Mouse (Mus musculus): Measurements from ENCODE around the gene Btg1. TPM values are rescaled to one million over a fixed set of nuclear protein-coding genes. Genes with fewer than 3 reads are reported as not detected.

Gene Btg1
- polyA plus RNA-seq, 1 experiment = 35.5 TPM

DNA sequence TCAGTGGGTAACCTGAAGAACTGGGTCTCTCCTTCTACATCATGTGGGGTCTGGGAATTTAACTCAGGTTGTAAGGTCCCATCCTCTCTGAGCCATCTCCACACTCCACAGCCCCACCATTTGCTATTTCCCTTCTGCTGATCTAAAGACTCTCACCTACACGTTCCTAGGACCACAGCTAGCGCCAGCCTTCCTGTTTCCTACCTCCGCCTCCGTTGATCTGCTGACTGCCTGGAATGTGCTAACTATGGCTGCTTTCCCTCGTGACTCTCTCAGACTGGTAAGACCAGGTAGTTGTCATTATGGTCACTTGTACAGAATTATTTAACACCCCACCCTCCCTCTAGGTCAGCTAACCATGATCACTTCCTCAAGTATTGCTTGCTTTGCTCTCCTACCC is 13.3 kb downstream of the Btg1 start:
- TF ChIP-seq POLR2A (IDR thresholded peaks at IDR 0.05; ENCODE audit: low read depth, low read length) (no peak), CTCF (conservative IDR thresholded peaks at IDR 0.05; ENCODE audit: insufficient read depth, insufficient read length, low read depth, low read length) (no peak)
- no peaks in the 10 kb centered on the region for H3K27me3 ChIP-seq (replicated peaks; ENCODE audit: control insufficient read depth, insufficient read depth, low read length)
- H3K36me3 ChIP-seq (ENCODE audit: control insufficient read depth, insufficient read depth, low read length) = no peaks in the 10 kb centered on the region
- DNase-seq = no peak
- WGBS = 53% methylated on average over 5 of the region's 5 CpGs
- H3K27ac ChIP-seq (ENCODE audit: insufficient read depth, low read depth, low read length) = peak overlapping the region; percentile 36; the same call in 1 of the 2 replicates
- H3K4me3 ChIP-seq (ENCODE audit: insufficient read depth, low read depth, low read length) = no peak overlapping the region
- peaks cover 17% of the 10 kb centered on the region; the same call in 1 of the 2 replicates for H3K4me1 ChIP-seq (ENCODE audit: control insufficient read depth, insufficient read depth, low read length)

GRCm38 (mm10) chr10:96631066-96631711 is 14.4 kb downstream of the Btg1 start:
- Histone ChIP-seq H3K27ac (ENCODE audit: insufficient read depth, low read depth, low read length) (no peak overlapping the region), H3K36me3 (ENCODE audit: control insufficient read depth, insufficient read depth, low read length) (no peaks in the 10 kb centered on the region), H3K4me3 (ENCODE audit: insufficient read depth, low read depth, low read length) (no peak overlapping the region), H3K4me1 (ENCODE audit: control insufficient read depth, insufficient read depth, low read length) (peaks cover 14% of the 10 kb centered on the region; the same call in 1 of the 2 replicates), H3K27me3 (replicated peaks; ENCODE audit: control insufficient read depth, insufficient read depth, low read length) (no peaks in the 10 kb centered on the region)
- DNase-seq = no peak
- TF ChIP-seq POLR2A (IDR thresholded peaks at IDR 0.05; ENCODE audit: low read depth, low read length) = no peak
- TF ChIP-seq CTCF (conservative IDR thresholded peaks at IDR 0.05; ENCODE audit: insufficient read depth, insufficient read length, low read depth, low read length) = no peak
- WGBS = 59% methylated on average over 9 of the region's 9 CpGs

- Histone ChIP-seq H3K27ac (ENCODE audit: insufficient read depth, low read depth, low read length) (peak overlapping the region; percentile 65; the same call in 1 of the 2 replicates), H3K27me3 (replicated peaks; ENCODE audit: control insufficient read depth, insufficient read depth, low read length) (no peaks in the 10 kb centered on the region), H3K36me3 (ENCODE audit: control insufficient read depth, insufficient read depth, low read length) (no peaks in the 10 kb centered on the region), H3K4me1 (ENCODE audit: control insufficient read depth, insufficient read depth, low read length) (peaks cover 14% of the 10 kb centered on the region; the same call in 1 of the 2 replicates), H3K4me3 (ENCODE audit: insufficient read depth, low read depth, low read length) (no peak overlapping the region)
- no peak for DNase-seq
- 54% methylated on average over 12 of the region's 12 CpGs for WGBS
- TF ChIP-seq CTCF (conservative IDR thresholded peaks at IDR 0.05; ENCODE audit: insufficient read depth, insufficient read length, low read depth, low read length) (no peak), POLR2A (IDR thresholded peaks at IDR 0.05; ENCODE audit: low read depth, low read length) (no peak)
Observed at GRCm38 (mm10) chr10:96632271-96633144, 15.7 kb downstream of the Btg1 start.

DNA sequence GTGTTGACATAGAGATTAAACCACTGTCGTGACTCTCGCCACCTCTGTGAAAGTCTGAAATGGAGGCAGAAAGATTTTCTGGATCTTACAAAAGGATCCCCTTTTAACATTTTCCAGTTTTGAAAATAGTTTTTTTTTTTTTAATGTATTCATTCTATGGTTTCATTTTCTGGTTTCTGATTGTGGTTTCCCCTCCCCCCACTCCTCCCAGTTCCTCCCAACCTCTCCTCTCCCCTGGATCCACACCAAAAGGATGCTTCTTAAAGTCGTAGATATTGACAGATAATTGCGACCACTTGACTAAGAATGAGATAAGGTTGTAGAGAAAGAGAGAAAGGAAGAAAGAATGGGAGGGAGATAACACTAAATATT is 16.3 kb downstream of the Btg1 start:
- no peaks in the 10 kb centered on the region for H3K36me3 ChIP-seq (ENCODE audit: control insufficient read depth, insufficient read depth, low read length)

GRCm38 (mm10) chr10:96635472-96635871 is 18.7 kb downstream of the Btg1 start:
- Histone ChIP-seq H3K36me3 (ENCODE audit: control insufficient read depth, insufficient read depth, low read length) (no peaks in the 10 kb centered on the region), H3K4me1 (ENCODE audit: control insufficient read depth, insufficient read depth, low read length) (peaks cover 10% of the 10 kb centered on the region; the same call in 1 of the 2 replicates), H3K4me3 (ENCODE audit: insufficient read depth, low read depth, low read length) (no peak overlapping the region), H3K27me3 (replicated peaks; ENCODE audit: control insufficient read depth, insufficient read depth, low read length) (no peaks in the 10 kb centered on the region), H3K27ac (ENCODE audit: insufficient read depth, low read depth, low read length) (no peak overlapping the region)
- no peak for DNase-seq
- no peak for TF ChIP-seq POLR2A (IDR thresholded peaks at IDR 0.05; ENCODE audit: low read depth, low read length)
- no peak for TF ChIP-seq CTCF (conservative IDR thresholded peaks at IDR 0.05; ENCODE audit: insufficient read depth, insufficient read length, low read depth, low read length)
- WGBS = 31% methylated on average over 4 of the region's 4 CpGs

More for the DNA sequence above, 16.3 kb downstream of the Btg1 start:
- Histone ChIP-seq H3K27ac (ENCODE audit: insufficient read depth, low read depth, low read length) (peak overlapping the region; percentile 65; the same call in 1 of the 2 replicates), H3K4me3 (ENCODE audit: insufficient read depth, low read depth, low read length) (no peak overlapping the region), H3K27me3 (replicated peaks; ENCODE audit: control insufficient read depth, insufficient read depth, low read length) (no peaks in the 10 kb centered on the region), H3K4me1 (ENCODE audit: control insufficient read depth, insufficient read depth, low read length) (peaks cover 14% of the 10 kb centered on the region; the same call in 1 of the 2 replicates)
- no peak for DNase-seq
- TF ChIP-seq CTCF (conservative IDR thresholded peaks at IDR 0.05; ENCODE audit: insufficient read depth, insufficient read length, low read depth, low read length) = no peak
- no peak for TF ChIP-seq POLR2A (IDR thresholded peaks at IDR 0.05; ENCODE audit: low read depth, low read length)
- 81% methylated on average over 4 of the region's 4 CpGs for WGBS

- DNase-seq = no peak
- no peaks in the 10 kb centered on the region for H3K36me3 ChIP-seq (ENCODE audit: control insufficient read depth, insufficient read depth, low read length)
- no peak overlapping the region for H3K27ac ChIP-seq (ENCODE audit: insufficient read depth, low read depth, low read length)
- H3K4me3 ChIP-seq (ENCODE audit: insufficient read depth, low read depth, low read length) = no peak overlapping the region
- WGBS = 76% methylated on average over 2 of the region's 2 CpGs
- TF ChIP-seq POLR2A (IDR thresholded peaks at IDR 0.05; ENCODE audit: low read depth, low read length) (no peak), CTCF (conservative IDR thresholded peaks at IDR 0.05; ENCODE audit: insufficient read depth, insufficient read length, low read depth, low read length) (no peak)
- H3K27me3 ChIP-seq (replicated peaks; ENCODE audit: control insufficient read depth, insufficient read depth, low read length) = no peaks in the 10 kb centered on the region
- H3K4me1 ChIP-seq (ENCODE audit: control insufficient read depth, insufficient read depth, low read length) = no peaks in the 10 kb centered on the region; the same call in 1 of the 2 replicates
Observed at GRCm38 (mm10) chr10:96638477-96638876, 21.7 kb downstream of the Btg1 start.

GRCm38 (mm10) chr10:96642014-96642413 is 25.2 kb downstream of the Btg1 start:
- no peak overlapping the region for H3K4me3 ChIP-seq (ENCODE audit: insufficient read depth, low read depth, low read length)
- WGBS = 79% methylated on average over 4 of the region's 4 CpGs
- no peak overlapping the region for H3K27ac ChIP-seq (ENCODE audit: insufficient read depth, low read depth, low read length)
- no peaks in the 10 kb centered on the region for H3K4me1 ChIP-seq (ENCODE audit: control insufficient read depth, insufficient read depth, low read length)
- H3K27me3 ChIP-seq (replicated peaks; ENCODE audit: control insufficient read depth, insufficient read depth, low read length) = no peaks in the 10 kb centered on the region
- no peak for DNase-seq
- no peaks in the 10 kb centered on the region for H3K36me3 ChIP-seq (ENCODE audit: control insufficient read depth, insufficient read depth, low read length)
- no peak for TF ChIP-seq CTCF (conservative IDR thresholded peaks at IDR 0.05; ENCODE audit: insufficient read depth, insufficient read length, low read depth, low read length)
- no peak for TF ChIP-seq POLR2A (IDR thresholded peaks at IDR 0.05; ENCODE audit: low read depth, low read length)
